ENCODE assay signal across 9 mouse cellular contexts in the genomic region with DNA sequence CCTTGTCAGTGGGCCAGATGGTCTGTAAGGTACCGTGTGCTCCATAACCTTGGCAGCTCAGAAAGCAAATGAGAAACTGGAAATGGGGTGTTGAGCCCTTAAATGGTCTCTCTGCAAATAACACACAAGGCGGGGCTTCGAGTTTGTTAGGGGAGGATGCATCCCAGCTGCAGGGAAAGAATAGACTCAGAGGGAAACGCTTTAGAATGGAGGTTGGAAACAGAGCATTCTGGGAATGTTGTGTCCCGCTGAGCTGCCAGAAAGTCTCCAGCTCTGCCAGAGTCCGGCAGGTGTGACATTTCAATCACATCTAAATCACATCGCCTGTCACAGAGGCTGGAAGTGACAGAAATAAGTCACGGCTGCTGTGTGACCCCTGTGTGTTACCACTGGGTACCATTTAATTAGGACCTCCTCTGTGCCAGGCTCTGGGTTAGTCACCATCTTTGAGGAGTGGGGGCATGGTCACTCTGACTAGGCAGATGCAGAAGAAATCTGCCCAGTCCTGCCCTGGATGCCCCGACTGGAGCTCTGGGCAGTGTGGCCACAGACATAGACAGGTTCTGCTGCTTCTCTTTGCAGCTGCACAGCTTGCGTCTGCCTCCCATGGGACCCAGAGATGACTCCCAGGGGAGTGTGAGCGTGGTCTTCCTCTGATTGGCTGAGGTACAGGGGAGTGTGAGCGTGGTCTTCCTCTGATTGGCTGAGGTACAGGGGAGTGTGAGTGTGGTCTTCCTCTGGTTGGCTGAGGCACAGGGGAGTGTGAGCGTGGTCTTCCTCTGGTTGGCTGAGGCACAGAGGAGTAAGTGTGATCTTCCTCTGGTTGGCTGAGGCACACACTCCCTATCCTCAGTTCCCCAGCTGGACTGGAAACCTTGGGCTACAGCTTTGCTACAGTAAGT. TPM values are rescaled to one million over a fixed set of nuclear protein-coding genes. Genes with fewer than 3 reads are reported as not detected.
DNase-seq lines count a peak whose midpoint lies in the region; ATAC-seq and TF ChIP-seq lines count a peak whose summit lies in the region.
"Had no signal": no experiment of that assay in that cellular context is flagged by ENCODE, and none has a peak within 500 bp of the region (broad histone marks: within the 10 kb centered on the region; RNA-seq: fewer than 3 reads in every experiment).

No protein-coding gene starts in this region.

- TF ChIP-seq EP300 in lung, postnatal 0 days (IDR thresholded peaks at IDR 0.05) = peak; percentile 84

- no peak overlapping the region for H3K4me3 ChIP-seq in heart, embryonic 15.5 days
- no peak overlapping the region for H3K4me3 ChIP-seq in lung, postnatal 0 days (ENCODE audit: low read depth, low read length)
- H3K4me3 ChIP-seq: heart, embryonic 13.5 days had no signal

- no peak for ATAC-seq in heart, embryonic 15.5 days (replicated peaks; ENCODE audit: insufficient number of reproducible peaks, insufficient read depth, low FRiP score, low read depth)
- ATAC-seq in lung, postnatal 0 days = peak; percentile 84

- no peaks in the 10 kb centered on the region for H3K27me3 ChIP-seq in heart, embryonic 15.5 days
- no peaks in the 10 kb centered on the region for H3K27me3 ChIP-seq in lung, postnatal 0 days (replicated peaks; ENCODE audit: insufficient read depth, low read length)
- H3K27me3 ChIP-seq in splenic B cell, adult 2 months (ENCODE audit: control insufficient read depth, insufficient read depth, low read length, poor library complexity, severe bottlenecking) = no peaks in the 10 kb centered on the region
- H3K27me3 ChIP-seq: heart, embryonic 13.5 days had no signal

- no peaks in the 10 kb centered on the region for H3K9me3 ChIP-seq in heart, embryonic 15.5 days (replicated peaks)
- no peaks in the 10 kb centered on the region for H3K9me3 ChIP-seq in lung, postnatal 0 days (ENCODE audit: low read length)
- H3K9me3 ChIP-seq: heart, embryonic 13.5 days had no signal

- H3K4me1 ChIP-seq in heart, embryonic 15.5 days (replicated peaks) = peaks cover 3% of the 10 kb centered on the region
- H3K4me1 ChIP-seq in lung, postnatal 0 days (ENCODE audit: insufficient read depth, low read depth, low read length) = no peaks in the 10 kb centered on the region

- no peaks in the 10 kb centered on the region for H3K36me3 ChIP-seq in heart, embryonic 15.5 days
- no peaks in the 10 kb centered on the region for H3K36me3 ChIP-seq in lung, postnatal 0 days (ENCODE audit: insufficient read depth, low read length)
- no peaks in the 10 kb centered on the region; the same call in 1 of the 2 replicates for H3K36me3 ChIP-seq in splenic B cell, adult 2 months (ENCODE audit: control insufficient read depth, insufficient read depth, low read length, poor library complexity, severe bottlenecking)
- H3K36me3 ChIP-seq: heart, embryonic 13.5 days had no signal

- WGBS in heart, embryonic 15.5 days = 47% methylated on average over 13 of the region's 13 CpGs
- 42% methylated on average over 13 of the region's 13 CpGs for WGBS in lung, postnatal 0 days

- 0 out of 2 replicates have a peak overlapping the region, but pooled peaks have one; percentile 7 for H3K4me2 ChIP-seq in heart, embryonic 15.5 days
- no peak overlapping the region for H3K4me2 ChIP-seq in lung, postnatal 0 days (replicated peaks; ENCODE audit: low read depth, low read length)
- H3K4me2 ChIP-seq: heart, embryonic 13.5 days had no signal

- no peak overlapping the region for H3K9ac ChIP-seq in heart, embryonic 15.5 days
- no peak overlapping the region for H3K9ac ChIP-seq in lung, postnatal 0 days (replicated peaks; ENCODE audit: low read depth)
- H3K9ac ChIP-seq: heart, embryonic 13.5 days had no signal

- DNase-seq in spleen, adult 18-20 months = peak; percentile 16 to 32
- no peak for DNase-seq in spleen, adult 12 weeks (ENCODE audit: low spot score)
- peak; percentile 93 for DNase-seq in lung, postnatal 0 days (ENCODE audit: low spot score)
- peak; percentile 59 for DNase-seq in splenic B cell, adult 2 months (ENCODE audit: low read depth, low spot score)
- DNase-seq in layer of hippocampus, postnatal 36 days = no peak
- no peak for DNase-seq in yolk sac, embryonic 10.5 days (ENCODE audit: low spot score)
- no peak for DNase-seq in adrenal gland, postnatal 25 days

- 0 out of 2 replicates have a peak overlapping the region, but pooled peaks have one; percentile 28 for H3K27ac ChIP-seq in heart, embryonic 15.5 days
- peak overlapping the region; percentile 57; the same call in 1 of the 2 replicates for H3K27ac ChIP-seq in lung, postnatal 0 days (ENCODE audit: low read length)
- H3K27ac ChIP-seq: heart, embryonic 13.5 days had no signal

- TF ChIP-seq CTCF in lung, postnatal 0 days (IDR thresholded peaks at IDR 0.05) = no peak

RNA-seq across cellular contexts. Expression of gene Cracr2a, which starts 53.2 kb away (rescaled TPM):
- polyA plus RNA-seq in heart, embryonic 15.5 days (2015; fragmentation: Nextera tagmentation; extraction: Ambion mirVana) = 1.1 and 1.3 TPM in 2 replicates
- polyA plus RNA-seq in lung, postnatal 0 days (2015; fragmentation: Nextera tagmentation; extraction: Ambion mirVana) = 5.4 and 6.5 TPM in 2 replicates
- 1 to 10 TPM; 1.8 to 2.6 TPM for total RNA-seq in layer of hippocampus, postnatal 36 days (2021)
- total RNA-seq in adrenal gland, postnatal 25 days (2021) = 2.9 and 3.6 TPM in 2 replicates

Comparison
In these comparisons a context has a peak if more than half of its experiments do, and no peak if none do; other contexts are left out.
1. DNase-seq: peak in spleen, adult 18-20 months (2 of 2), lung, postnatal 0 days (single experiment) and splenic B cell, adult 2 months (single experiment); none in spleen, adult 12 weeks (single experiment), layer of hippocampus, postnatal 36 days (0 of 2), yolk sac, embryonic 10.5 days (single experiment) and adrenal gland, postnatal 25 days (single experiment).